Mouse (Mus musculus): ENCODE results near the gene Wfdc11. TPM values are rescaled to one million over a fixed set of nuclear protein-coding genes. Genes with fewer than 3 reads are reported as not detected.

The Wfdc11 gene
- polyA plus RNA-seq (2012; fragmentation: generic; extraction: Trizol) = not detected

GRCm38 (mm10) chr2:164673987-164674386 lies at the start of gene Wfdc11:
Gene Wfdc11 (minus strand): TSS chr2:164674087.

GRCm38 (mm10) chr2:164715005-164715404 lies 41.1 kb upstream of the Wfdc11 start, which contains the start of gene Spint5:
Gene Spint5 (plus strand): TSS chr2:164715305.

DNA sequence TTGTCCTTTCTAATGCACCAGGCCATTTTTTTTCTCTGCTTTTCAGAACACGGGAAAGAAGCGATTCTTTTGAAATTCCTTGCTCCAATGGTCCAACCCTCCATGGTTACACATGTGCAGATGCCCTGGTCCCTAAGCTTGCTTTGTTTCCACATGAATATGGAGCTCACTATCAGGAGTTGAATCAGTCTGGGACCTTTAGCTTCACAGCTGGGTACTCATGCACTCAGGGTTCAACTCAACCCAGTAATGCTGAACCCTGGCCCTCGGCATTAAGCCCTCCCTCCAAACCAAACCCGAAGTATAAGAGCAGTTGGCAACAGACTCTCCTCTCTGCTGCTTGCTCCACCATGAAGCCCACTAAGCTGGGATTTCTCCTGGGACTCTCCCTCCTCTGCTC lies 24.3 kb upstream of the Wfdc11 start, which contains the start of gene Spint4:
TSS of gene Spint4 (plus strand) at position 301 of the 400 bp plus-strand sequence.

GRCm38 (mm10) chr2:164684807-164685206 lies 10.9 kb upstream of the Wfdc11 start, which contains the start of gene Wfdc13:
Gene Wfdc13 (plus strand): TSS chr2:164685107.

GRCm38 (mm10) chr2:164656483-164656882 lies 17.4 kb downstream of the Wfdc11 start, which contains the start of gene Wfdc9:
Gene Wfdc9 (minus strand): TSS chr2:164656583.

DNA sequence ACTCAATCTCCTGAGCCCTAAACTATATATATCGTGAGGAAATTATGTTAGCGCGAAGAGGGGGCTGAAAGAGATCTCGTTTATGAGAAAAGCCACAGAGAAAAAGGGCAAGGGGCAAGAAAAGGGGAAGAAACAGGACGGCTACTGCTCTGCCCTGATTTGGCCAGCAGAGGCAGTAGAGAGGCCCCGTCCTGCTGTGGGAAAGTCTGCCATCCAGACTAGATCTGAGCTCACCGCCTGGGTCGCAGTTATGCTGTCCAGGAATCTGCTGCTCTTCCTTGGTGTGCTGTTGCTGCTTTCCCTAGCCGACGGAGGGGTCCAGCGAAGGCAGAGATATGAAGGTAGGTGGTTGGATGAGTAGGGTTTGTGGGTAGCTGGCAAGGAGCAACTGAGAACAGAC lies 18.0 kb downstream of the Wfdc11 start, which contains the start of gene Wfdc10:
TSS of gene Wfdc10 (plus strand) at position 189 of the 400 bp plus-strand sequence.

DNA sequence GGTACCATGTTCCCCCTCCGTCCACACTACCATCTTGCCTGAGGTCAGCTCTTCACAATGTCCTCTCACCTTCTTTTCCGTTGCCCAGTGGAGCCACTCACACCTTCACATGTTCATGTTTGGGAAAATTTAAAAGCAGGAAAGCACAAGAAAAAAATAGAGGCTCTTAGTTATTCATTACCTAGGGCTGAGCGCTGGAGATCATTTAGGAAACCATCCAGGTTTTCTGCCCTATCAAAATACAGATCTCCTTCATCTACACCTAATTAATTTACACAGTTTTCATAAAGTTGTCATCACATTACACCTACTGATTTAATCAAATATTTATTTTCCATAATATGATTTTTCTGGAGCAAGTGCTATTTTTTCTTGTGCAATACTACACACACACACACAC lies 35.2 kb downstream of the Wfdc11 start, which contains the start of gene Wfdc16:
TSS of gene Wfdc16 (minus strand) at position 101 of the 400 bp plus-strand sequence.

DNA sequence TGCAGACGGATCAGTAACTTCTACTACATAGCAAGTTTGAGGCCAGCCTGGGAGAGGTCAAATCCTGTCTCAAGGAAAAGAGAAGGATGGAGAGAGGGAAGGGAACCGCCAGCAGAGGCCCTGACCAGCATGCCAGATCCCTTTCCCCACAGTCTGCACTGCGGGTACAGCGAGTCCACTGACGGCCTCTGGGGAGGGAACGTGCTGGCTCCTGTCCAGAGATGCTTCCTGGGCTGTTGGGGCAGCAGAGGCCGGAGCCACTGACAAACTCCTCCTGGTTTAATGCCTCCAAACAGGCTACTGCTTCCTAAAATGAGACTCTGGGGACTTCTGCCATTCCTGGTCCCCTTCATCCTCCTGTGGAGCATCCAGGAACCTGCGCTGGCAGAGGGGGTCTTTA lies 60.4 kb downstream of the Wfdc11 start, which contains the start of the genes Wfdc6b and Wfdc8:
TSS of gene Wfdc6b (plus strand) at position 52 of the 400 bp plus-strand sequence.
TSS of gene Wfdc8 (minus strand) at position 156 of the 400 bp plus-strand sequence.

Other genes starting within 250 kb of the Wfdc11 start
- gene Sdc4, start 230.2 kb downstream of the Wfdc11 start, polyA plus RNA-seq (2012; fragmentation: generic; extraction: Trizol) = 100 to 1,000 TPM in 1 of 2 experiments, 10 to 100 TPM in 1; 15.9 to 107 TPM
- 10 to 100 TPM; 54.4 to 73.3 TPM for gene Sys1, start 217.1 kb downstream of the Wfdc11 start, polyA plus RNA-seq (2012; fragmentation: generic; extraction: Trizol)
- 10 to 100 TPM; 15.0 to 18.1 TPM for gene Gm20458, start 213.1 kb downstream of the Wfdc11 start, polyA plus RNA-seq (2012; fragmentation: generic; extraction: Trizol)
- gene Trp53tg5, start 200.4 kb downstream of the Wfdc11 start, polyA plus RNA-seq (2012; fragmentation: generic; extraction: Trizol) = not detected
- 1 to 10 TPM; 6.0 to 8.9 TPM for gene Dbndd2, start 188.0 kb downstream of the Wfdc11 start, polyA plus RNA-seq (2012; fragmentation: generic; extraction: Trizol)
- gene Pigt, start 176.6 kb downstream of the Wfdc11 start, polyA plus RNA-seq (2012; fragmentation: generic; extraction: Trizol) = 100 to 1,000 TPM in 1 of 2 experiments, 10 to 100 TPM in 1; 77.8 to 142 TPM
- gene Wfdc2, start 111.7 kb downstream of the Wfdc11 start, polyA plus RNA-seq (2012; fragmentation: generic; extraction: Trizol) = not detected
- not detected for gene Spint3, start 100.6 kb downstream of the Wfdc11 start, polyA plus RNA-seq (2012; fragmentation: generic; extraction: Trizol)
- gene Wfdc6a, start 88.6 kb downstream of the Wfdc11 start, polyA plus RNA-seq (2012; fragmentation: generic; extraction: Trizol) = not detected
- not detected for gene Eppin, start 80.5 kb downstream of the Wfdc11 start, polyA plus RNA-seq (2012; fragmentation: generic; extraction: Trizol)
- gene Wfdc6b, start 60.6 kb downstream of the Wfdc11 start, polyA plus RNA-seq (2012; fragmentation: generic; extraction: Trizol) = not detected
- gene Wfdc8, start 60.5 kb downstream of the Wfdc11 start, polyA plus RNA-seq (2012; fragmentation: generic; extraction: Trizol) = not detected
- gene Wfdc16, start 35.3 kb downstream of the Wfdc11 start, polyA plus RNA-seq (2012; fragmentation: generic; extraction: Trizol) = not detected
- gene Wfdc10, start 18.0 kb downstream of the Wfdc11 start, polyA plus RNA-seq (2012; fragmentation: generic; extraction: Trizol) = not detected
- not detected for gene Wfdc9, start 17.5 kb downstream of the Wfdc11 start, polyA plus RNA-seq (2012; fragmentation: generic; extraction: Trizol)
- gene Wfdc13, start 11.0 kb upstream of the Wfdc11 start, polyA plus RNA-seq (2012; fragmentation: generic; extraction: Trizol) = under 1 TPM in 1 of 2 experiments, not detected in 1; 0.04 TPM
- not detected for gene Spint4, start 24.4 kb upstream of the Wfdc11 start, polyA plus RNA-seq (2012; fragmentation: generic; extraction: Trizol)
- gene Spint5, start 41.2 kb upstream of the Wfdc11 start, polyA plus RNA-seq (2012; fragmentation: generic; extraction: Trizol) = not detected
- 1 to 10 TPM in 1 of 2 experiments, under 1 TPM in 1; 0.27 to 1.1 TPM for gene Wfdc3, start 71.8 kb upstream of the Wfdc11 start, polyA plus RNA-seq (2012; fragmentation: generic; extraction: Trizol)
- gene Dnttip1, start 71.9 kb upstream of the Wfdc11 start, polyA plus RNA-seq (2012; fragmentation: generic; extraction: Trizol) = 10 to 100 TPM; 55.3 to 58.9 TPM
- 100 to 1,000 TPM; 116 to 219 TPM for gene Ube2c, start 95.8 kb upstream of the Wfdc11 start, polyA plus RNA-seq (2012; fragmentation: generic; extraction: Trizol)
- under 1 TPM in 1 of 2 experiments, not detected in 1; 0.19 TPM for gene Tnnc2, start 105.9 kb upstream of the Wfdc11 start, polyA plus RNA-seq (2012; fragmentation: generic; extraction: Trizol)
- 10 to 100 TPM; 29.7 to 50.1 TPM for gene Snx21, start 111.7 kb upstream of the Wfdc11 start, polyA plus RNA-seq (2012; fragmentation: generic; extraction: Trizol)
- gene Acot8, start 130.8 kb upstream of the Wfdc11 start, polyA plus RNA-seq (2012; fragmentation: generic; extraction: Trizol) = 10 to 100 TPM; 10.7 to 19.9 TPM
- gene Zswim3, start 131.0 kb upstream of the Wfdc11 start, polyA plus RNA-seq (2012; fragmentation: generic; extraction: Trizol) = 1 to 10 TPM; 2.1 to 4.9 TPM
- 10 to 100 TPM in 1 of 2 experiments, 1 to 10 TPM in 1; 9.1 to 10.1 TPM for gene Zswim1, start 148.6 kb upstream of the Wfdc11 start, polyA plus RNA-seq (2012; fragmentation: generic; extraction: Trizol)
- under 1 TPM in 1 of 2 experiments, not detected in 1; 0.26 TPM for gene Spata25, start 154.4 kb upstream of the Wfdc11 start, polyA plus RNA-seq (2012; fragmentation: generic; extraction: Trizol)
- 100 to 1,000 TPM in 1 of 2 experiments, 10 to 100 TPM in 1; 94.4 to 205 TPM for gene Ctsa, start 158.8 kb upstream of the Wfdc11 start, polyA plus RNA-seq (2012; fragmentation: generic; extraction: Trizol)
- 1 to 10 TPM; 2.4 to 6.6 TPM for gene Neurl2, start 159.4 kb upstream of the Wfdc11 start, polyA plus RNA-seq (2012; fragmentation: generic; extraction: Trizol)
- gene Pltp, start 183.6 kb upstream of the Wfdc11 start, polyA plus RNA-seq (2012; fragmentation: generic; extraction: Trizol) = 100 to 1,000 TPM in 1 of 2 experiments, 10 to 100 TPM in 1; 16.6 to 130 TPM
- gene Pcif1, start 205.2 kb upstream of the Wfdc11 start, polyA plus RNA-seq (2012; fragmentation: generic; extraction: Trizol) = 10 to 100 TPM; 56.7 to 65.1 TPM
- 10 to 100 TPM in 1 of 2 experiments, 1 to 10 TPM in 1; 4.1 to 11.3 TPM for gene Zfp335, start 237.7 kb upstream of the Wfdc11 start, polyA plus RNA-seq (2012; fragmentation: generic; extraction: Trizol)

Data from C3H10T1/2 (cell line).